Mouse (Mus musculus) v-Abl transformed pro-B cells (cell line): ENCODE data around the gene Srrm2.

Experiments
- in situ Hi-C, 2 experiments: fragments of 400-800 bp; cut with MboI; formaldehyde crosslinking; loops; one replicate each; pipeline ENCODE4 v1.15.1; 2025; ENCODE audit not compliant: unreplicated experiment in 2 of 2

Gene Srrm2

GRCm38 (mm10) chr17:23850028-23850427 lies 59.7 kb downstream of the Srrm2 start:
- in situ Hi-C loops = loop anchor here in 1 of 2 experiments (5.0 to 10.0 kb wide), 2 partner anchors 73 to 115 kb away; no protein-coding TSS in a partner anchor

GRCm38 (mm10) chr17:23850853-23851749 lies 60.8 kb downstream of the Srrm2 start:
- in situ Hi-C loops = loop anchor here in 1 of 2 experiments (5.0 to 10.0 kb wide), 2 partner anchors 74 to 114 kb away; no protein-coding TSS in a partner anchor

GRCm38 (mm10) chr17:23853292-23853691 lies 63.0 kb downstream of the Srrm2 start:
- in situ Hi-C loops = loop anchor here in 1 of 2 experiments (5.0 to 10.0 kb wide), 2 partner anchors 76 to 112 kb away; no protein-coding TSS in a partner anchor

GRCm38 (mm10) chr17:23854229-23854765 lies 64.0 kb downstream of the Srrm2 start:
- in situ Hi-C loops = loop anchor here in 1 of 2 experiments (5.0 to 10.0 kb wide), 2 partner anchors 77 to 111 kb away; no protein-coding TSS in a partner anchor

- in situ Hi-C loops = loop anchor here (5.0 to 10.0 kb wide), 2 partner anchors 80 to 108 kb away; no protein-coding TSS in a partner anchor
Observed at GRCm38 (mm10) chr17:23857193-23857592, 66.9 kb downstream of the Srrm2 start.

GRCm38 (mm10) chr17:23857913-23858312 lies 67.6 kb downstream of the Srrm2 start:
- in situ Hi-C loops = loop anchor here (5.0 to 10.0 kb wide), 2 partner anchors 81 to 107 kb away; no protein-coding TSS in a partner anchor

GRCm38 (mm10) chr17:23862926-23863325 lies 72.6 kb downstream of the Srrm2 start:
- in situ Hi-C loops = no loop called here

GRCm38 (mm10) chr17:23867756-23868155 lies 77.4 kb downstream of the Srrm2 start, which contains the start of gene Prss21:
Gene Prss21, plus strand, starts transcription at chr17:23868056.
- in situ Hi-C loops = no loop called here

- in situ Hi-C loops = no loop called here
Observed at GRCm38 (mm10) chr17:23868513-23868912, 78.2 kb downstream of the Srrm2 start.
